Mouse (Mus musculus) lung, embryonic 15.5 days (tissue): ENCODE results near the gene Trim69. TPM values are rescaled to one million over a fixed set of nuclear protein-coding genes. Genes with fewer than 3 reads are reported as not detected.

Experiments
- ATAC-seq: fragments of 200-750 bp; cut with Nextera tagmentation; 2 replicates; pipeline ENCODE4 v1.8.0; 2017; ENCODE audit warnings: moderate number of reproducible peaks, borderline replicate concordance; ENCODE audit not compliant: low FRiP score, low TSS enrichment; ENCODE audit errors: extremely low read depth
- H3K27ac ChIP-seq: fragments of 300-500 bp; sonication (generic); 2 replicates; pipeline ENCODE4 v1.5.1; 2015; ENCODE audit warnings: moderate library complexity, mild to moderate bottlenecking, inconsistent platforms
- H3K27me3 ChIP-seq: fragments of 300-500 bp; sonication (generic); 2 replicates; pipeline ENCODE4 v1.6.1; 2015; ENCODE audit warnings: inconsistent platforms
- H3K36me3 ChIP-seq: fragments of 300-500 bp; sonication (generic); 2 replicates; pipeline ENCODE4 v1.6.1; 2015; ENCODE audit warnings: inconsistent platforms
- H3K4me1 ChIP-seq: fragments of 300-500 bp; sonication (generic); 2 replicates; pipeline ENCODE4 v1.6.1; 2015; ENCODE audit warnings: inconsistent platforms
- H3K4me2 ChIP-seq: fragments of 300-500 bp; sonication (generic); 2 replicates; pipeline ENCODE4 v1.6.1; 2015; ENCODE audit warnings: inconsistent platforms, mild to moderate bottlenecking, moderate library complexity
- H3K4me3 ChIP-seq: fragments of 300-500 bp; sonication (generic); 2 replicates; pipeline ENCODE4 v1.5.1; 2015; ENCODE audit warnings: mild to moderate bottlenecking, inconsistent platforms
- H3K9ac ChIP-seq: fragments of 300-500 bp; sonication (generic); 2 replicates; pipeline ENCODE4 v1.6.1; 2015; ENCODE audit warnings: inconsistent platforms
- H3K9me3 ChIP-seq: fragments of 300-500 bp; sonication (generic); 2 replicates; pipeline ENCODE4 v1.6.1; 2016; ENCODE audit warnings: inconsistent platforms
- WGBS: fragments of 180-500 bp; shearing (Covaris S2); methylation state at CpG from one replicate; pipeline ENCODE4 v1.1.7; 2015; 5-methylcytosine and 5-hydroxymethylcytosine counted together
- polyA plus RNA-seq: library from polyadenylated mRNA; unstranded; fragments of >200 nt; fragmentation: Nextera tagmentation; extraction: Ambion mirVana; gene quantifications from 2 replicates; pipeline ENCODE4 v1.2.1, GENCODE M21; 2015

The Trim69 gene
- polyA plus RNA-seq, 1 experiment from 2014 or later = not detected

GRCm38 (mm10) chr2:122221798-122222197, 61.3 kb downstream of the Trim69 start:
- Histone ChIP-seq H3K27ac (no peak overlapping the region), H3K4me3 (no peak overlapping the region)
- WGBS = 15% methylated on average over 5 of the region's 5 CpGs

DNA sequence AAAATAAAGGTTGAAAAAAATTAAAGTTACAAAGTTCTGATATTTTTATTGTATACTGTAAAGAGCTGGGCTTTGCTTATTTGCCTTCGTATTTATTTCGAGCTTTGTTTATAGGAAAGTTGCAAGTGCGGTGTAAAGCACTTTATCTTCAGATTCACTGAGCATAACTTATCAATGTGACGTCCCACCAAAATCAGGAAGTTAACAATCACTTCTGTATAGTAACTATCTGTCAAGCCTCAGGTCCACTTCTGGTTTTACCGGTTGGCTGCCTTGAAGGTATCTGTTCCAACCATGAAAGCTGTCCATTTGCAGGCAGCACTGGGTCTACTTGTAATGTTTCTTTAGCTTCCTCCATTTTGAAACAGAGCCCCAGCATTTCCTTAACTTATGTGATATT, 61.8 kb downstream of the Trim69 start:
- H3K27ac ChIP-seq = no peak overlapping the region
- WGBS = 65% methylated on average over 5 of the region's 5 CpGs
- H3K36me3 ChIP-seq = no peaks in the 10 kb centered on the region
- H3K9me3 ChIP-seq = no peaks in the 10 kb centered on the region
- no peak overlapping the region for H3K4me2 ChIP-seq
- no peak overlapping the region for H3K9ac ChIP-seq
- H3K27me3 ChIP-seq = no peaks in the 10 kb centered on the region
- no peak overlapping the region for H3K4me3 ChIP-seq
- H3K4me1 ChIP-seq = no peaks in the 10 kb centered on the region
- no peak for ATAC-seq

More at GRCm38 (mm10) chr2:122221798-122222197, 61.3 kb downstream of the Trim69 start:
- Histone ChIP-seq H3K4me2 (no peak overlapping the region), H3K36me3 (no peaks in the 10 kb centered on the region), H3K9ac (no peak overlapping the region), H3K4me1 (no peaks in the 10 kb centered on the region), H3K9me3 (no peaks in the 10 kb centered on the region), H3K27me3 (no peaks in the 10 kb centered on the region)
- ATAC-seq = no peak

- H3K4me2 ChIP-seq = no peak overlapping the region
- H3K36me3 ChIP-seq = no peaks in the 10 kb centered on the region
- no peak for ATAC-seq
- no peak overlapping the region for H3K9ac ChIP-seq
- H3K27me3 ChIP-seq = no peaks in the 10 kb centered on the region
- H3K4me3 ChIP-seq = no peak overlapping the region
- no peaks in the 10 kb centered on the region for H3K9me3 ChIP-seq
- H3K4me1 ChIP-seq = no peaks in the 10 kb centered on the region
- H3K27ac ChIP-seq = no peak overlapping the region
Observed at GRCm38 (mm10) chr2:122223654-122224053, 63.2 kb downstream of the Trim69 start.

Other genes starting within 250 kb of the Trim69 start
- 51.6 and 53.1 TPM in 2 replicates for gene Ctdspl2, start 204.7 kb upstream of the Trim69 start, polyA plus RNA-seq
- gene Mageb3, start 204.6 kb upstream of the Trim69 start, polyA plus RNA-seq = 0.09 and 0.24 TPM in 2 replicates
- 9.9 and 10.7 TPM in 2 replicates for gene Eif3j1, start 132.2 kb upstream of the Trim69 start, polyA plus RNA-seq
- 8.8 and 10.2 TPM in 2 replicates for gene Spg11, start 42.3 kb upstream of the Trim69 start, polyA plus RNA-seq
- gene B2m, start 13.0 kb upstream of the Trim69 start, polyA plus RNA-seq = 350 and 374 TPM in 2 replicates
- gene Patl2, start 25.5 kb downstream of the Trim69 start, polyA plus RNA-seq = not detected in 2 replicates
- gene Terb2, start 25.6 kb downstream of the Trim69 start, polyA plus RNA-seq = not detected in 2 replicates
- gene Sord, start 74.0 kb downstream of the Trim69 start, polyA plus RNA-seq = 18.6 and 21.7 TPM in 2 replicates
- 0.04 TPM in 2 replicates for gene Duox2, start 137.7 kb downstream of the Trim69 start, polyA plus RNA-seq
- not detected in 2 replicates for gene Duoxa2, start 138.2 kb downstream of the Trim69 start, polyA plus RNA-seq
- 0.20 and 0.35 TPM in 2 replicates for gene Duoxa1, start 153.0 kb downstream of the Trim69 start, polyA plus RNA-seq
- gene Duox1, start 155.0 kb downstream of the Trim69 start, polyA plus RNA-seq = 0.04 and 0.10 TPM in 2 replicates
- gene Shf, start 208.5 kb downstream of the Trim69 start, polyA plus RNA-seq = 2.1 and 2.9 TPM in 2 replicates